Mouse (Mus musculus) lung, postnatal 0 days (tissue): ENCODE results near the gene Rinl.
A peak's percentile ranks its signal among the peaks of the same experiment; 100 is the strongest.

Source experiments
- CTCF ChIP-seq: IDR thresholded peaks from 2 replicates; pipeline ENCODE4 v1.5.1; 2016; ENCODE audit warnings: antibody characterized with exemption, mild to moderate bottlenecking
- EP300 ChIP-seq: IDR thresholded peaks from 2 replicates; pipeline ENCODE4 v1.6.1; 2016; ENCODE audit warnings: antibody characterized with exemption, mild to moderate bottlenecking, control low read depth

GRCm38 (mm10) chr7:28809401-28810089, 20.8 kb downstream of the Rinl start:
- peak; percentile 7 for TF ChIP-seq CTCF
- TF ChIP-seq EP300 = no peak; the same call in 1 of the 2 replicates
